Mouse (Mus musculus): Measurements from ENCODE around the gene Klf9. TPM values are rescaled to one million over a fixed set of nuclear protein-coding genes. Genes with fewer than 3 reads are reported as not detected.

The Klf9 gene
- total RNA-seq, 2 experiments from 2014 or later = 13.3 to 19.0 TPM

- ATAC-seq (replicated peaks; ENCODE audit: poor library complexity) = no peak
Measured at GRCm38 (mm10) chr19:23162387-23162809, 21.4 kb downstream of the Klf9 start.

- no peak for ATAC-seq (replicated peaks; ENCODE audit: poor library complexity)
Measured at GRCm38 (mm10) chr19:23162877-23163276, 21.9 kb downstream of the Klf9 start.

- ATAC-seq (replicated peaks; ENCODE audit: poor library complexity) = no peak
Measured at GRCm38 (mm10) chr19:23163361-23163760, 22.3 kb downstream of the Klf9 start.

GRCm38 (mm10) chr19:23164651-23165240 is 23.7 kb downstream of the Klf9 start:
- no peak for ATAC-seq (replicated peaks; ENCODE audit: poor library complexity)

- ATAC-seq (replicated peaks; ENCODE audit: poor library complexity) = no peak
Measured at GRCm38 (mm10) chr19:23166550-23167284, 25.7 kb downstream of the Klf9 start.

- ATAC-seq (replicated peaks; ENCODE audit: poor library complexity) = peak; percentile 14; the same call in 1 of the 2 replicates
Measured at GRCm38 (mm10) chr19:23168899-23169658, 28.1 kb downstream of the Klf9 start.

- ATAC-seq (replicated peaks; ENCODE audit: poor library complexity) = peak; percentile 60
Measured at GRCm38 (mm10) chr19:23169659-23170050, 28.6 kb downstream of the Klf9 start.

- no peak for ATAC-seq (replicated peaks; ENCODE audit: poor library complexity)
Measured at GRCm38 (mm10) chr19:23170476-23170875, 29.4 kb downstream of the Klf9 start.

- no peak for ATAC-seq (replicated peaks; ENCODE audit: poor library complexity)
Measured at GRCm38 (mm10) chr19:23171136-23171535, 30.1 kb downstream of the Klf9 start.

GRCm38 (mm10) chr19:23175090-23175489 is 34.1 kb downstream of the Klf9 start:
- no peak for ATAC-seq (replicated peaks; ENCODE audit: poor library complexity)

- no peak for ATAC-seq (replicated peaks; ENCODE audit: poor library complexity)
Measured at GRCm38 (mm10) chr19:23175511-23175910, 34.5 kb downstream of the Klf9 start.

GRCm38 (mm10) chr19:23178533-23178932 is 37.5 kb downstream of the Klf9 start:
- no peak for ATAC-seq (replicated peaks; ENCODE audit: poor library complexity)

GRCm38 (mm10) chr19:23183493-23183892 is 42.5 kb downstream of the Klf9 start:
- ATAC-seq (replicated peaks; ENCODE audit: poor library complexity) = no peak

- no peak for ATAC-seq (replicated peaks; ENCODE audit: poor library complexity)
Measured at GRCm38 (mm10) chr19:23184068-23184467, 43.0 kb downstream of the Klf9 start.

GRCm38 (mm10) chr19:23187732-23188131 is 46.7 kb downstream of the Klf9 start:
- no peak for ATAC-seq (replicated peaks; ENCODE audit: poor library complexity)

- no peak for ATAC-seq (replicated peaks; ENCODE audit: poor library complexity)
Measured at GRCm38 (mm10) chr19:23188986-23189385, 48.0 kb downstream of the Klf9 start.

GRCm38 (mm10) chr19:23189744-23190143 is 48.7 kb downstream of the Klf9 start:
- no peak for ATAC-seq (replicated peaks; ENCODE audit: poor library complexity)

- no peak for ATAC-seq (replicated peaks; ENCODE audit: poor library complexity)
Measured at GRCm38 (mm10) chr19:23191486-23191885, 50.5 kb downstream of the Klf9 start.

GRCm38 (mm10) chr19:23193076-23193475 is 52.0 kb downstream of the Klf9 start:
- 0 out of 2 replicates have a peak, but pooled peaks have one; percentile 44 for ATAC-seq (replicated peaks; ENCODE audit: poor library complexity)

GRCm38 (mm10) chr19:23202106-23202505 is 61.1 kb downstream of the Klf9 start:
- no peak for ATAC-seq (replicated peaks; ENCODE audit: poor library complexity)

GRCm38 (mm10) chr19:23203505-23204053 is 62.6 kb downstream of the Klf9 start:
- peak; percentile 72 for ATAC-seq (replicated peaks; ENCODE audit: poor library complexity)
